Mouse (Mus musculus) olfactory bulb, adult 2 months (tissue): ENCODE data around the gene Rps29.

Experiments
- CTCF ChIP-seq: fragments of 200-500 bp; IDR thresholded peaks from 2 replicates; pipeline ENCODE4 v1.5.1; 2012; ENCODE audit warnings: low read depth, mild to moderate bottlenecking, low read length, moderate library complexity; ENCODE audit not compliant: insufficient read depth
- POLR2A ChIP-seq: fragments of 200-500 bp; IDR thresholded peaks from 2 replicates; pipeline ENCODE4 v1.6.1; 2012; ENCODE audit warnings: mild to moderate bottlenecking, low read depth, low read length, moderate library complexity; ENCODE audit not compliant: insufficient read depth

DNA sequence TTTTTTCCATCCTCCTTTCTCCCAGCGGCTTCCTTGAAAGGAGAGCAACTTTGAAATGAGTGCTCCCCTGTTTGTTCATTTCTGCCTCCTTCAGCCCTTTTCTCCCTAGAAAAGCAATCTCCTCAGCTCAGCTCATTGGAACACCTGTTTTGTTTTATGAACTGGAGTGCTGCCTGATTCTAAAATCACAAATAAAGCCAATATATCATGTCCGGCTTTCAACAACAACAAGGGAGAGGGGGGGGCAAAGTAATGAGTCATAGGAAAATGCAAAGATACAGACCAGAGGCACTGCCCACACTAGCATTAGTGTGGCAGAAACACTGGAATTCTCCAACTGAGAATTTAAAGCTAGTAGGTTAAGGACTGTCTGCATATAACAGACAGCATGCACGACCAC lies 31.4 kb downstream of the Rps29 start:
- TF ChIP-seq CTCF (no peak), POLR2A (no peak)
